In the genomic region with DNA sequence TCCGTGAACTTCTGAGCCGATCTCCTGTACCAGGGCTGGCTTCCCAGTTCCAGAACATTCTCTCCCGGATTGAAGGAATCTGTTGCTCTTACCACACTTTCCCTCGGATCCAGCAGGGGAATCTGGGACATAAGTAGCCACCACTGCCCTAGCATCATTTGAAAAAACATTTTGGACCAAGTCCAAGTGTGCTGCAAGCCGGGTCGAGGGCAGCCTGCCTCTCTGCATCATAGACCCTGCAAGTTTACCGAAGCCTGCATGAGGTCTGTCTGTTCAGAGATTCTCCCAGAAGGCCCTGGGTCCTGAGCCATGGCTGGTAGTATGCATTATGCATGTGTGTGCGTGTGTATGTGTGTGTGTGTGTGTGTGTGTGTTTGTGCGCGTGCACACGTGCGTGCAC, we compare ENCODE assay signal across 12 mouse cellular contexts.
"Had no signal": no experiment of that assay in that cellular context is flagged by ENCODE, and none has a peak within 500 bp of the region (broad histone marks: within the 10 kb centered on the region; RNA-seq: fewer than 3 reads in every experiment).

No protein-coding gene starts in this region.

- H3K36me3 ChIP-seq: intestine, embryonic 15.5 days; midbrain, embryonic 15.5 days; stomach, embryonic 15.5 days had no signal

- H3K9me3 ChIP-seq: intestine, embryonic 15.5 days; limb, embryonic 13.5 days; liver, embryonic 12.5 days; midbrain, embryonic 10.5 days; midbrain, embryonic 15.5 days; stomach, embryonic 15.5 days had no signal

- ATAC-seq: intestine, embryonic 15.5 days; liver, embryonic 12.5 days; midbrain, embryonic 15.5 days had no signal

- DNase-seq: kidney, adult 8-10 months; kidney, postnatal 25 days; left cerebral cortex, postnatal 4 days; lung, postnatal 4 days; thymus, adult 2 months; thymus, postnatal 25 days had no signal

- H3K27ac ChIP-seq: intestine, embryonic 15.5 days; limb, embryonic 13.5 days; liver, embryonic 12.5 days; midbrain, embryonic 10.5 days; midbrain, embryonic 15.5 days; stomach, embryonic 15.5 days had no signal

- H3K4me2 ChIP-seq: intestine, embryonic 15.5 days; limb, embryonic 13.5 days; liver, embryonic 12.5 days; midbrain, embryonic 15.5 days; stomach, embryonic 15.5 days had no signal

- H3K9ac ChIP-seq: intestine, embryonic 15.5 days; limb, embryonic 13.5 days; liver, embryonic 12.5 days; midbrain, embryonic 15.5 days; stomach, embryonic 15.5 days had no signal

- H3K4me3 ChIP-seq: intestine, embryonic 15.5 days; limb, embryonic 13.5 days; liver, embryonic 12.5 days; midbrain, embryonic 10.5 days; midbrain, embryonic 15.5 days; stomach, embryonic 15.5 days had no signal

- H3K27me3 ChIP-seq: intestine, embryonic 15.5 days; limb, embryonic 13.5 days; midbrain, embryonic 15.5 days; stomach, embryonic 15.5 days had no signal
